Mouse (Mus musculus) testis, adult 2 months (tissue): ENCODE data around the gene Tbc1d16.

Source experiments
- CTCF ChIP-seq: fragments of 200-500 bp; IDR thresholded peaks from 2 replicates; pipeline ENCODE4 v1.5.1; 2012; ENCODE audit warnings: low read depth, mild to moderate bottlenecking, inconsistent platforms, low read length, moderate library complexity; ENCODE audit not compliant: control insufficient read depth, insufficient read depth, insufficient replicate concordance
- POLR2A ChIP-seq: fragments of 200-500 bp; IDR thresholded peaks from 2 replicates; pipeline ENCODE4 v1.6.1; 2012; ENCODE audit warnings: low read depth, mild to moderate bottlenecking, inconsistent platforms, low read length, moderate library complexity; ENCODE audit not compliant: control insufficient read depth

- TF ChIP-seq CTCF (no peak), POLR2A (no peak)
Observed at GRCm38 (mm10) chr11:119164375-119164774, 63.9 kb downstream of the Tbc1d16 start.
